Mouse (Mus musculus) heart, postnatal 36 days (tissue): ENCODE measurements around the gene Zfp598. TPM values are rescaled to one million over a fixed set of nuclear protein-coding genes. Genes with fewer than 3 reads are reported as not detected.

Experiments
- DNase-seq, 2 experiments: peaks; one replicate each; pipeline ENCODE4 v3.0.0; 2021 to 2022
- intact Hi-C: fragments of 180-260 bp; cut with DNase I; formaldehyde crosslinking; loops from one replicate; pipeline ENCODE4 v1.15.1; 2025
- total RNA-seq, 2 experiments: library from RNA; stranded (reverse); gene quantifications; 2 replicates each; pipeline ENCODE4 v1.2.3; 2021

Zfp598 gene
- total RNA-seq, 2 experiments from 2014 or later: 17.3 to 19.0 TPM

DNA sequence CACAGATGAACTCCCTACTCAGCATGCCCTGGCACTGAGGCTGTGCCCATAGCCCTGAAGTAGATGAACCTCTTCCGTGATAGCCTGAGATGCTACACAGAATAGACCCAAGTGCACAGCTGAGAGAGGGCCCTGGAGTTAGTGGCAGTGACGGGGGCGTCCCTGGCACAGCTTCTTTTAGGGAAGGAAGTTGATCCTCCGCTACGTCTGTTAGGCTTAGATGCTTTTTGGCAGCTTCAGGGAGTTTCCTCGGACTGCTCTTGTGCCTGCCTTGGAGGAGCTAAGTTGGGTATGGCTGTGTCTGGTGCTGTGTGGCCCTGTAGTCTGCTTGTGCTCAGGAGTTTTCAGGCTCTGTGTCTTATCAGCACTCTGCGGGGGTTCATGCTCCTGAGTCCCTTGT, 4.8 kb downstream of the Zfp598 start:
- intact Hi-C loops: no loop called here
- no peak for DNase-seq

DNA sequence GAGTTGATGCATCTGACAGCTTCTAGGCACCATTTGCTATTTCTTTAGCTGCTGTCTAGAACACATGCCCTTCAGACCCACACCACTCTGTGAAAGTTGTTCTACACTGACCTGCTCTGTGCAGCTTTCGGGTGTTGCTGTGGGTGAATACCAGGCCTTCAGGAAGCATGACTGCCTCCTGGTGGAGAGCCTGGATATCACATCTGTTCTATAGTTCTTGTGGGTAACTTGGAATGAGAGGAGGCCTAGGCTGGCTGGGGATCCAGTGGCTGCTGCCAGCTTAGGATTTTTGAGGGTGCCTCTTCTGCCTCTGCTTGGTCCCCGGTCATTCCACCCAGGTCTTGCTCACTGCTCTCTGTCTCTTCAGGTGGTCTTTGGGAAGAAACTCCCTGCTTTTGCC, 6.7 kb downstream of the Zfp598 start:
- DNase-seq: peak; percentile 68 to 69
- intact Hi-C loops: no loop called here

DNA sequence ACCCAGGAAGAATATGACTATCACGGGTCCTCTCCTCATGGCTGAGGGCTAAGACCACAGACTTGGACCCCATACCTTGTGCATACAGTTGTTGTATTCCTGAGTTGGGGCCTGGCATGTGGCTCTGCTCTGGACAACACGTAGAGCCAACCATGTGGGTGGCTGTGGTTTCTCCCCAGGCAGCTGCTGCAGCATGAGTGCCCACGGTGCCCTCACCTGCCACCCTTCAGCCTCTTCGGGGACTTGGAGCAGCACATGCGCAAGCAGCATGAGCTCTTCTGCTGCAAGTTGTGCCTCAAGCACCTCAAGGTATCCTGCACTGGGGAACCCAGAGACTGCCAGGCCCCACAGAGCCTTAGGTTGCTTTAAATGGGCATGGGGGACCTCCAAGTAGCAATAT, 7.4 kb downstream of the Zfp598 start:
- DNase-seq: no peak
- intact Hi-C loops: no loop called here

DNA sequence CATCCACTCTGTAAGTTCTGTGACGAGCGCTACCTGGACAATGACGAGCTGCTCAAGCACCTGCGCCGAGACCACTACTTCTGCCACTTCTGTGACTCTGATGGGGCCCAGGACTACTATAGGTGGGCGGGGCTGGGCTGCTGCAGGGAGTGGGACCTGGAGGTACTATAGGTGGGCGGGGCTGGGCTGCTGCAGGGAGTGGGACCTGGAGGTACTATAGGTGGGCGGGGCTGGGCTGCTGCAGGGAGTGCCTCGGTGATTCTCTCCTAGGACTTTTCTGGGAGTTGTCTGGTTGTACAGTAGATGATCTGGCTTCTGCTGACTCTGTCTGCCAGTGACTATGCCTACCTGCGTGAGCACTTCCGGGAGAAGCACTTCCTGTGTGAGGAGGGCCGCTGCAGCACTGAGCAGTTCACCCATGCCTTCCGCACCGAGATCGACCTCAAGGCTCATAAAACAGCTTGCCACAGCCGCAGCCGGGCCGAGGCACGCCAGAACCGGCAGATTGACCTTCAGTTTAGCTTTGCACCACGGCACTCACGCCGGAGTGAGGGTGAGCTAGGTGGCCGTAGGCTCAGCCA, 8.1 kb downstream of the Zfp598 start:
- DNase-seq: no peak
- intact Hi-C loops: no loop called here

DNA sequence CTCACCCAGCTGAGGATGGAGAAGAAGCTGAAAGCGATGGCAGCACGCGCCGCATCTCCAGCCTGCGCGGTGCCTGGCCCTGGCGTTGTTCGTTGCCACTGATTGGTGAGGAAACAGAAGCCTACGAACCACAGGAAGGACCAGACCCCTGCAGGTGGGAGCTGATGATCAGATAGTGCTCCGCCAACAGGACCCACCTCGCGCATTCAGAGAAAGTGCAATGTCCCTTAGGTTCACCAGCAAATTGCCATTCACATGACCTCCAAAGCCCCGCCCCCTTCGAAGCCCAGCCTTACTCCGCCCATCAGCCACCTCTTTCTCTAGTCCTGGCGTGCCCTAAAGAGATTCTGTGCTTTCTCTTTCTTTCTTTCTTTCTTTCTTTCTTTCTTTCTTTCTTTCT, 17.0 kb downstream of the Zfp598 start:
- intact Hi-C loops: no loop called here
- no peak for DNase-seq

DNA sequence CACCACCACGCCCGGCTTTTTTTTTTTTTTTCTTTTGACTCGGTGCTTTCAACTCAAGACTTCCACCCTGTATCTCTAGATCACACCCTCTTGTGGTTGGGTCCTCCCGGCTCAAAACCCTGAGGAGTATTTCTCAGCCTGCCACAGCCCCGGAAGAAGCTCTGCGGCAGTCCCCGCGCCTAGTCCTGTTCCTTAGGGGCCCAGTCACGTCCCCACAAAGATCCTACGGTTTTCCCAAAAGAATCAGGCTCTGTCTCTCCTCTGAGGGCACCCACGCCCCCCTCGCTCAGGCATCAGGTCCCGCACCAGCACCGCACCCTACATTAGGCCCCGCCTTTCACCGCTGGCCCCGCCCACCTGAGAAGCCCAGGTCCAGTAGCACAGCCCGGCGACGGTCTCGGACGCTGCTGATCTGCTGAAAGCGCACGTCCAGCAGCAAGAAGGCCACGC, 17.7 kb downstream of the Zfp598 start:
- DNase-seq: peak; percentile 41 to 51
- intact Hi-C loops: no loop called here

DNA sequence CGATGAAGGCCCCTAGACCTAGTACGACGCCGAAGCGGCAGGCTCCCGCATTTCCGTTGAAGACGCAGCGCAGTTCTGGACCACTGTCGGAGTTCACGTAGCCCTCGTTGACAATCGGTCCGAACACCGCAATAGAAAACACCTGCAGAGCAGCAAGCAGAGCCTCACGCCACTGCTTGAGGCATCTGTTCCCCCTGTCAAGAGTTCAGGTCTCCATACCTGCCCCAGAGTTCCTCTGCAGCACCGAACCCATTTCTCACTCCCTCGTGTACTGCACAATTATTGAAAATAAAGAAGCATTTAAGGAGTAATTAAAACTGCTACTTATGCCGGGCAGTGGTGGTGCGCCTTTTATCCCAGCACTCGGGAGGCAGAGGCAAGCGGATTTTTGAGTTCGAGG, 18.1 kb downstream of the Zfp598 start:
- intact Hi-C loops: no loop called here
- DNase-seq: no peak

DNA sequence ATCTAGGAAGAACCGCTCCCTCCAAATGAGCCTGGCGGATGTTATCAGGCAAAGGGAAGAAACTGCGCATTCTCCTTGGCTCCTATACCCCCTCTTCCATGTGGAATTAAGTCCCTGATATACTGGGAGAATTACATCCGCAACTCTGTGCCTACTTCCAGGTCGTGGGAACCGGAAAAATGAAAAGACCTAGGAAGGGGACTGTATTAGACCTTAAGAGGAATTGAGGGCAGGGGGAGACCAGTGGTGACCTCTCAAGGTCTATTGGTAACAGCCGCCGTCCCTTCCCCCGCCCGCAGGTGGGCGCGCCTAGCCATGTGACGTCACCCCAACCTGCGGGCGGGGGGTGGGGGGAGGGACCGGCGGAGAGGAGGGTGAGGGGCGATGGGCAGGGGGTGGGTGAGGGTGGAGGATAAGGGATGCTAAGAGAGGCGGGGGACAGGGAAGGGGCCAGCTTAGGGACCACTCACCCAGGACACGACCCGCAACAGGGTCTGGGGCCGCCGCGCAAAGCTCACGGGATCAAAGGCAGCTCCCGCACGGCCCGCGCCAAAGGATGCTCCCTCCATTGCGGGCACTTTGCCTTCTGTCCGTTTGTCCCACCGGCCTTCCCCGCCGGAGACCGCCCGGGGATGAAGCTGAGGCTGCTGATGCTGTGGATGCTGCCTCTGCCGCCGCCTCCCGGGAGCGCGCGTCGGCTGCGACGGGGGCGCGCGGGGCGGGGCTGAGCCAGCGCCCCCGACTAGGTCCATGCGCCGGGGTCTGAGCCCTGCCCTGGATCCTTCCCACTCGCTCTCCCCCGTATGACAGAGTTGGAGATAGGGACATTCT, 20.0 kb downstream of the Zfp598 start, which contains the start of gene Syngr3:
TSS of gene Syngr3 (minus strand) at position 705 of the 831 bp plus-strand sequence.
- no peak for DNase-seq
- intact Hi-C loops: no loop called here

DNA sequence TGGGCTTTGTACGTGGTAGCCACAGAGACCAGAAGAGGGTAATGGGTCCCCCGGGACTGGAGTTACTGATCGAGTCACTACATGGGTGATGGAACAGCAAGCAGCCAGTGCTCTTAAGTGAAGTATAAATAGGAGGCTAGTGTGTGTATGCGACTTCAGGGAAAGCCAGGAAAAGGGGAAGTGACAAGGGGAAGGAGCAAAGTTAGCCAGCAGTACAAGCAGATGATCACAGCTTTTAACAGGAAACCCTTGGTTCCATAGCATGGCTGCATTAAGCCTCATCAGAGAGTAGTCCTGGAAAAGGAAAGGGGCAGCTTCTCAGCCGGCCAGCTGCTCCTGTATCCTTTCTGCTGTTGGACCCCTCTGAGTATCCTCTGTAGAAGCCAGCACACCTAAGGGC, 22.9 kb downstream of the Zfp598 start:
- intact Hi-C loops: no loop called here
- no peak for DNase-seq

DNA sequence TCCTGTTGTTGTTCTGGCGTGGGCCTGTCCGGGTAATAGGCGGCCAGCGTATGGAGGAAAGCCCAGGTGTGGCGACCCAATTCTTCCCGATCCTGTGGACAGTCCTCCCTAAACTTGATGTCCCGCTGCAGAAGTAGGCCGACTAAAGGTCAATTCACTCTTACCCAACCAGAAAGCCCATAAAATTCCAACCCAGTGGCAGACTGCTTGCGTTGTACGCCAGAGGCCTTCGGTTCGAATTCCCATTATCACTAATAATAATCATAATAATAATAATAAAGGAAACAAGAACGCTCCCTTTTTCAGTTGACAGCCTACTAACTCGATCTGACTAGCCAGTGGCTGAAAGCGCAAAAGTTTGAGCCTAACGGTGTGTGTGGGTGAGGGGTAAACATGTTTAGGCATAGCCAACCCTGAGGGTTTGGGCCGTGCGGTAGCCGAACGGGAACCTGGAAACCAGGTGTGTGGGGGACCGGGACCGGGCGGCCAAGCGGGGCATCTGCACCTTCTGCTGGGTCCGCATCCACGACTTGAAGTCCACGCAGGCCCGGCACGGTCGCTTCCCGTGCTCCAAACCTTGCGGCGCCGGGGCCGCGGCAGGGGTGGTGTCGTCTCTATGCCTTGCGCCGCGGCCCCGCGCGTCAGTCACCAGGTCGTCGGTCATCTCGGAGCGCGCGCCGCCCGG, 26.0 kb downstream of the Zfp598 start:
- intact Hi-C loops: loop anchor here (2.0 kb wide), 1 partner anchor 25 kb away; no protein-coding TSS in a partner anchor
- DNase-seq: no peak

DNA sequence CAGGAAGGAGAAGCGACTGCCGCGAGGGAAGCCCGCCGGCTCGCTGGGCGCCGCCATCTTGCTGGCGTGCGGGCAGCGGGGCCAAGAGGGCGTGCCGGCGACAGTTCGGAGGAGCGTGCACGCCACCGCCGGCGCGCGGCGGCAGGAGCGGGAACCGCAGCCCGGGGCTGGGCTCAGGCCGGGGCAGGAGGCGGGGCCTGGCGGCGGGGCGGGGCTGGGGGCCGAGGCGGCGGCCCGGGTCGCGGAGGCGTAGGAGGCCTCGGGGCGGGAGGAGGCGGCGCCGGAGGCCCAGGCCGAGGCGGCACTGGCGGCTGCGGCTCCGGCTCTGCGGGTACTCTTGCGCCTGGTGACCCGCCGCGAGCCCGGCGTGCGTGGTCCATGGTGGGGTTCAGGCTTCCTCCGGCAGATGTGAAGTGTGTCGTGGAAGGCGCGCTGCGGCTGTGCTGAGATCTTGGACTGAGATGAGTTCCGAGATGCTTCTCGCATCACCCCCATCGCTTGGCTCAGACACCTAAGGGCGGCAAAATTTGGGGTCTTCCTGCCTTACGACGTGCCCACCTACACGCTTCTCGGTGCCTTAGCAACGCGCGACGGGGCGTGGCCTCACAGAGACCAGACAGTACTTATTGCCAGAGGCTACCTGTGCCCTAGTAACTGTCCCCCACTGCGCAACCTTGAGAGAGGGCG, 26.7 kb downstream of the Zfp598 start, which contains the start of the genes Gfer and Noxo1:
TSS of gene Gfer (minus strand) at position 146 of the 687 bp plus-strand sequence.
TSS of gene Noxo1 (plus strand) at position 224 of the 687 bp plus-strand sequence.
- DNase-seq: peak; percentile 87 to 88
- intact Hi-C loops: no loop called here

DNA sequence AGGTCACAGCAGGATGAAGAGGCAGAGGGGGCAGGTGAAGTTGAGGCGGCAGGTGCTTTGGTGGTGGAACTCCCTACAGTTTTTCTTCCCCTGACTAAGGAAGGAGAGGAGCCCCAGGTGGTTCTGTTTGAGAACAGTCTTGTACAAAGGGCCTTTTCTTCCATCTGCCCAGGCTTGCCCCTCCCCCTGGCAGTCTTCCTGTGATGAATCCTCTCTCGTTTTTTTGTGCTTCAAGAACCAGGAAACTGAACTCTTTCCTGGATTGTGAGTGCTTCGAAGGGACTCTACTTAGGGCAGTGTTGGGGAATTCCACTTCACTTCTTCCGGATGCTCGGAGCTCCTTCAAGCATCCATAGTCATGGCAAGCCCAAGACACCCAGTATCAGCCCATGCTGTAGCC, 28.5 kb downstream of the Zfp598 start:
- DNase-seq: no peak
- intact Hi-C loops: no loop called here

DNA sequence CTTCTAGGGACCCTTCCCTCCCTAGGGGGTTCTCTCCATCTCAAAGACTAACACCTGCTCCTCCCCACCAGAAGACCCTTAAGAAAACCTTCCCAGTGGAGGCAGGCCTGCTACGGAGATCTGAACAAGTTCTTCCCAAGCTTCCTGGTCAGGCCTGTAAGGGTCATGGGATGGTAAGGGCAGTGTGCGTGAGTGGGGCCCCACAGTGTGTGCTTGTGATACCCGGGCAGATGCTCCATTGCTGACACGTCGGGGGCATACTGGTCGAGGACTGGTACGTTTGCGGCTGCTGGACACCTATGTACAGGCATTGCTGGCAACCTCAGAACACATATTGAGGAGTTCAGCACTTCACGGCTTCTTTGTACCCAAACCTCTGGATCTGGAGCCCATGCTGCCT, 29.2 kb downstream of the Zfp598 start:
- DNase-seq: no peak
- intact Hi-C loops: no loop called here

DNA sequence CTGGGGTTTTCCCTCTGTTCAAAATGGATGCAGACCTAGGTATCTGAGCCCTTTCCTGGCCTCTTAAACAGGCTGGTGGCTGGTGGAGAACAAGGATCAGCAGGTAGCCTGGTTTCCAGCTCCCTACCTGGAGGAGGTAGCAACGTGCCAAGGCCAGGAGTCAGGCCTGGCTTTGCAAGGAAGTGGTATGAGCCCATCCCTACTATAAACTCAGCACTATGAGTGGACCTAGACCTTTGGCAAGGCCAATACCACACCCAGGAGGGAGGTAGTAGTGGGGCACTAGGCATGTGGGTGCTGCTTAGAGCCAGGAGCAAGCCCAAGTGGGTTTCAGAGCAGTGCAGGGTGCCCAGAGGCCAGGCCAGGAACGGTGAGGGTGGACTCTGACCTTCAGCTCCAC, 30.0 kb downstream of the Zfp598 start:
- intact Hi-C loops: no loop called here
- DNase-seq: no peak

DNA sequence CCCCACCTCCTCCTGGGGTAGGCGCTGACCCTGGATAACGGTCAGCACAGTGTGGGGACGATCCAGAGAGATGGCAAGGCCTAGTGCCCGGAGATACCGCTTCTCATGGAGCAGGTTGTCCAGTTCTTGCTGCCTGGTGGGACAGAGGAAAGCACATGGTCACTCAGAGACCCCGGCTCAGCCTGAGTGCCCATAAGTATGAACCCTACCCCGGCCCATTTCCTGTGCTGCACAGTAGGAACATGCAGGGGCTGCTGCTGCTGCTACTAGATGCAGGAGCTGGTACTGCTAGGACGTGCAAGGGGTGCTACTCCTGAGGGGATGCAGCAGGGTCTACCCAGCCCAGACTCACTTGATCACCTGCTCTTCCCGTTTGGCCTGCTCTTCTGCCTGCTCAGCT, 31.8 kb downstream of the Zfp598 start:
- DNase-seq: no peak
- intact Hi-C loops: no loop called here

DNA sequence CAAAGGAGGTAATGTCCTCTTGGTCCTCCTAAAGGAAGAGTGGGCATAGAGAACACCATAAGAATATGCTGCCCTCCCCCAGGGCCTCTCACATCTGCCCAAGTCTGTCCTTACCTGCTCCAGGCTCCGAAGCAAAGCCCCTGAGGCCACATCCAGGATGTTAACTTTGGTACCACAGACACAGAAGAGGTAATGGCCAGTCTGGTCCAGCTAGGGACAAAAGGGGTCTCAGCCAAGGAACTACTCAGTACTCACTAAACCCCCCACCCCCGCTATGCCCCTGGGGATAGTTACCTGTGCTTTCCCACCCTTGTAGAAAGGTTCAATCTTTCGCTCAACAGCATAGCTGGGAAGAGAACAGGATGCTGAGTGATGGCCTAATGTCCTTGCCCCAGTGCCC, 36.3 kb downstream of the Zfp598 start:
- DNase-seq: no peak
- intact Hi-C loops: loop anchor here (5.0 kb wide), 2 partner anchors 79 to 169 kb away; no protein-coding TSS in a partner anchor

DNA sequence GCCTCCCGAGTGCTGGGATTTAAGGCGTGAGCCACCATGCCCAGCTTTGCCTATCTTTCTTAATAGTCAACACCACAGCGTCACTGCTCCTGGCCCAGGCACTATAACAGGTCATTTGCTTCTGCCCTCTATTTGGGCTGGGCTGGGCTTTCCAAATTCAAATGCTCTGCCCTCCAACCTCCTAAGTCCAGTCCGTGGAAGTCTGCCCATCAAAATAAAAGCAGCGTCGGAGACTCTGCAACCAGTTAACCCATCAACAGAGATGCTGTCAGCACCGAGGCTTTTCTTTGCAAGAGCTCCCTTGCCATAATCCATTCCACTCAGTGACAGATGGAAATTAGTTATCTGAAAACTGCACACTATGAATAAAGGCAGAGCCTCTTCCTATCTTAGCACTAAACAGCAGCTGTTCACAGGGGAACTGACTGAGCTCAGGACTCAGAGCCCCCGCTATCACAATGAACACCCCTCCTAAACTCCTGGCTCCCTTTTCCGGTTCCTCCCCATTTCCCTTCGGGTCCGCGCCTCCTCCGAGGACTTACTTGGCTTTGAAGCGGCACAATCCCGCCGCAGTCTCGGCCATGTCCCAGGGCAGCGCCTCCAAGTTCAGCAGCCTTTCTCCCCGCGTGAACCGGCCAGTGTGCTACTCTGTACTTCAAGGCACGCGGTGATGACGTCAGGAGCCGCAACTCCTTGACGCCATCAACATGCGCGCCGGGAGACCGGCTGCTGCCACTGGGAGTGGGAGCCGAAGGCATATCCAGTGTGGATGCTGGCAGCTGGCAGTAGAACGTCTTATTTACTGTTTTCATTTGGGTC, 37.7 kb downstream of the Zfp598 start, which contains the start of gene Tbl3:
TSS of gene Tbl3 (minus strand) at position 679 of the 819 bp plus-strand sequence.
- peak; percentile 95 to 97 for DNase-seq
- intact Hi-C loops: loop anchor here (5.0 kb wide), 2 partner anchors 80 to 170 kb away; no protein-coding TSS in a partner anchor

DNA sequence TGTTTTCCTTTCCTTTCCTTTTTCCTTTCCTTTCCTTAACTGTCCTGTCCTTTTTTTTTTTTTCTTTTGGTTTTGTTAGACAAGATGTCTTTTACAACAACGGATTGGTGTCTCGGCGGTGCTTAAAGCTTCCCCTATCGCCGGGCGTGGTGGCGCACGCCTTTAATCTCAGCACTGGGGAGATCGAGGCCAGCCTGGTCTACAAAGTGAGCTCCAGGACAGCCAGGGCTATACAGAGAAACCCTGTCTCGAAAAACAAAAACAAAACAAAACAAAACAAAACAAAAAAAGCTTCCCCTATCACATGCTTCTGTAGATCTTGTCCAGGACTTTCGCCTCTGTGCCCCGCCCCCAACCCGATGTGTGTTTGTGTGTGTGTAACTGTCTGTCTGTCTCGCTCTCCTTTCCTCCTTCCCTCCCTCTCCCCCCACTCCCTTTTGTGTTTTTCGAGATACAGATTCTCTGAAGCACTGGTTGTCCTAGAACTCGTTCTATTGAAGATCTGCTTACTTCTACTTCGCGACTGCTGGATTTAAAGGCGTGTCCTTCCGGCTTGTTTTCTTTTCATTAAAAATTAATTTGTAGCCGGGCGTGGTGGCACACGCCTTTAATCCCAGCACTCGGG, 38.4 kb downstream of the Zfp598 start:
- intact Hi-C loops: loop anchor here (5.0 kb wide), 2 partner anchors 81 to 171 kb away; no protein-coding TSS in a partner anchor
- no peak for DNase-seq

DNA sequence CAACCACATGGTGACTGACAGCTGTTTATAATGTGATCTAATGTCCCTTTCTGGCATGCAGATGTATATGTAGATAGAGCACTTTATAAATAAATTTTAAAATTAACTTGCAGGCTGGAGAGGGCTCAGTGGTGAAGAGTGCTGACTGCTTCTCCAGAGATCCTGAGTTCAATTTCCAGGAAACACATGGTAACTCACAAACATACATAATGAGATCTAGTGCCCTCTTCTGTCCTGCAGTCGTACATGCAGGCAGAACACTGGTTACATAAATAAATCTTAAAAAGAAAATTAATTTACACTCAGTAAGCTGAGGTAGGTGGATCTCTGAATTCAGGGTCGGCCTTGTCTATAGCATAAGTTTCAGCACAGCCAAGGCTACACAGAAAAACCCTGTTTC, 39.2 kb downstream of the Zfp598 start:
- DNase-seq: no peak
- intact Hi-C loops: loop anchor here (5.0 kb wide), 2 partner anchors 81 to 171 kb away; no protein-coding TSS in a partner anchor
